Comparison of ENCODE assay signal across 8 mouse cellular contexts in genomic region chr9:51103808-51104514, GRCm38 (mm10). TPM values are rescaled to one million over a fixed set of nuclear protein-coding genes. Genes with fewer than 3 reads are reported as not detected.
DNase-seq lines count a peak whose midpoint lies in the region; ATAC-seq and TF ChIP-seq lines count a peak whose summit lies in the region.

No protein-coding gene starts in this region.

- DNase-seq in layer of hippocampus, adult 11-12 months (ENCODE audit: low spot score), result peak; percentile 6
- DNase-seq in layer of hippocampus, adult 9-10 months (ENCODE audit: low spot score), result no peak
- DNase-seq in hindbrain, postnatal 0 days (ENCODE audit: low spot score), result peak; percentile 58
- DNase-seq in liver, embryonic 13.5 days, result no peak

- peaks cover 27% of the 10 kb centered on the region for H3K27me3 ChIP-seq in forebrain, embryonic 13.5 days
- H3K27me3 ChIP-seq in hindbrain, postnatal 0 days (ENCODE audit: insufficient read depth, low read length), result no peaks in the 10 kb centered on the region
- peaks cover 62% of the 10 kb centered on the region for H3K27me3 ChIP-seq in liver, embryonic 13.5 days

- WGBS in forebrain, embryonic 13.5 days, result 11% methylated on average over 30 of the region's 30 CpGs
- 15% methylated on average over 30 of the region's 30 CpGs for WGBS in hindbrain, postnatal 0 days
- WGBS in liver, embryonic 13.5 days (ENCODE audit: insufficient replicate concordance), result 14% methylated on average over 30 of the region's 30 CpGs
- WGBS in olfactory bulb, adult 2 months, result 19% methylated on average over 30 of the region's 30 CpGs

- ATAC-seq in forebrain, embryonic 13.5 days, result peak; percentile 69
- peak; percentile 87 for ATAC-seq in hindbrain, postnatal 0 days
- ATAC-seq in liver, embryonic 13.5 days (ENCODE audit: low read depth), result no peak
- ATAC-seq in megakaryocyte progenitor cell, adult 5-6 weeks (replicated peaks; ENCODE audit: poor library complexity), result no peak

- peak overlapping the region; percentile 56 for H3K4me3 ChIP-seq in bone marrow macrophage, adult 2 months (ENCODE audit: insufficient read depth, low read length)
- peak overlapping the region; percentile 55 for H3K4me3 ChIP-seq in forebrain, embryonic 13.5 days
- H3K4me3 ChIP-seq in hindbrain, postnatal 0 days (ENCODE audit: low read length), result peak overlapping the region; percentile 65
- H3K4me3 ChIP-seq in liver, embryonic 13.5 days (replicated peaks), result peak overlapping the region; percentile 52
- H3K4me3 ChIP-seq in olfactory bulb, adult 2 months (ENCODE audit: insufficient read depth, low read depth, low read length), result peak overlapping the region; percentile 37

- no peak for TF ChIP-seq CTCF in bone marrow macrophage, adult 2 months (IDR thresholded peaks at IDR 0.05; ENCODE audit: low read depth, low read length)
- TF ChIP-seq CTCF in hindbrain, postnatal 0 days (IDR thresholded peaks at IDR 0.05; ENCODE audit: low read depth), result no peak
- no peak for TF ChIP-seq CTCF in olfactory bulb, adult 2 months (IDR thresholded peaks at IDR 0.05; ENCODE audit: insufficient read depth, low read depth, low read length)

- peak overlapping the region; percentile 73 for H3K9ac ChIP-seq in forebrain, embryonic 13.5 days
- H3K9ac ChIP-seq in hindbrain, postnatal 0 days (replicated peaks; ENCODE audit: low read length), result peak overlapping the region; percentile 75
- no peak overlapping the region for H3K9ac ChIP-seq in liver, embryonic 13.5 days

- peaks cover 5% of the 10 kb centered on the region; the same call in 1 of the 2 replicates for H3K4me1 ChIP-seq in bone marrow macrophage, adult 2 months (ENCODE audit: control insufficient read depth, insufficient read depth, low read length)
- peaks cover 18% of the 10 kb centered on the region for H3K4me1 ChIP-seq in forebrain, embryonic 13.5 days
- H3K4me1 ChIP-seq in hindbrain, postnatal 0 days (ENCODE audit: insufficient read depth, low read length), result no peaks in the 10 kb centered on the region; the same call in 1 of the 2 replicates
- peaks cover 7% of the 10 kb centered on the region for H3K4me1 ChIP-seq in liver, embryonic 13.5 days (replicated peaks)
- H3K4me1 ChIP-seq in olfactory bulb, adult 2 months (ENCODE audit: control insufficient read depth, insufficient read depth, low read length), result peaks cover 6% of the 10 kb centered on the region; the same call in 1 of the 2 replicates

- no peaks in the 10 kb centered on the region for H3K9me3 ChIP-seq in forebrain, embryonic 13.5 days (replicated peaks)
- no peaks in the 10 kb centered on the region for H3K9me3 ChIP-seq in hindbrain, postnatal 0 days (ENCODE audit: low read length)
- H3K9me3 ChIP-seq in liver, embryonic 13.5 days (replicated peaks), result no peaks in the 10 kb centered on the region

- peak overlapping the region; percentile 100 for H3K4me2 ChIP-seq in forebrain, embryonic 13.5 days
- peak overlapping the region; percentile 100 for H3K4me2 ChIP-seq in hindbrain, postnatal 0 days (ENCODE audit: low read depth, low read length)
- peak overlapping the region; percentile 72 for H3K4me2 ChIP-seq in liver, embryonic 13.5 days

- no peak for TF ChIP-seq POLR2A in bone marrow macrophage, adult 2 months (IDR thresholded peaks at IDR 0.05; ENCODE audit: borderline replicate concordance, low read depth, low read length)
- TF ChIP-seq POLR2A in olfactory bulb, adult 2 months (IDR thresholded peaks at IDR 0.05; ENCODE audit: insufficient read depth, low read depth, low read length), result no peak

- no peak overlapping the region for H3K27ac ChIP-seq in bone marrow macrophage, adult 2 months (ENCODE audit: insufficient read depth, low read depth, low read length)
- no peak overlapping the region for H3K27ac ChIP-seq in forebrain, embryonic 13.5 days
- H3K27ac ChIP-seq in hindbrain, postnatal 0 days, result peak overlapping the region; percentile 64
- no peak overlapping the region for H3K27ac ChIP-seq in liver, embryonic 13.5 days
- H3K27ac ChIP-seq in olfactory bulb, adult 2 months (ENCODE audit: insufficient read depth, low read depth, low read length), result no peak overlapping the region

- H3K36me3 ChIP-seq in forebrain, embryonic 13.5 days (ENCODE audit: poor library complexity, severe bottlenecking), result no peaks in the 10 kb centered on the region
- H3K36me3 ChIP-seq in hindbrain, postnatal 0 days (ENCODE audit: insufficient read depth, low read length), result no peaks in the 10 kb centered on the region
- H3K36me3 ChIP-seq in liver, embryonic 13.5 days, result no peaks in the 10 kb centered on the region

RNA-seq across cellular contexts. Expression of gene 4833427G06Rik, which starts 2.1 kb away (rescaled TPM):
- polyA plus RNA-seq in bone marrow macrophage, adult 2 months (2012; ENCODE audit: insufficient read depth, insufficient read length, missing spikeins), result not detected in 2 replicates
- 0.46 and 1.3 TPM in 2 replicates for polyA plus RNA-seq in forebrain, embryonic 13.5 days (2015; fragmentation: Nextera tagmentation; extraction: Ambion mirVana)
- 2.0 TPM in 1 of 2 replicates, not detected in the other for total RNA-seq in hindbrain, postnatal 0 days (2014; rRNA removed)
- 1.0 and 2.3 TPM in 2 replicates for polyA plus RNA-seq in hindbrain, postnatal 0 days (2015; fragmentation: Nextera tagmentation; extraction: Ambion mirVana)
- polyA plus RNA-seq in liver, embryonic 13.5 days (2015; fragmentation: Nextera tagmentation; extraction: Ambion mirVana), result not detected in 2 replicates
- polyA plus RNA-seq in olfactory bulb, adult 2 months (2012; ENCODE audit: insufficient read depth, insufficient read length, low replicate concordance, missing spikeins), result not detected in 2 replicates
- not detected in 2 replicates for total RNA-seq in megakaryocyte progenitor cell, adult 5-6 weeks (2015)
- total RNA-seq in megakaryocyte progenitor cell, adult 5-6 weeks (2017), result not detected in 2 replicates

RNA-seq across cellular contexts. Expression of gene Layn, which starts 27.1 kb away (rescaled TPM):
- polyA plus RNA-seq in bone marrow macrophage, adult 2 months (2012; ENCODE audit: insufficient read depth, insufficient read length, missing spikeins), result 4.5 and 6.7 TPM in 2 replicates
- polyA plus RNA-seq in forebrain, embryonic 13.5 days (2015; fragmentation: Nextera tagmentation; extraction: Ambion mirVana), result 0.73 and 1.2 TPM in 2 replicates
- 2.0 and 6.9 TPM in 2 replicates for total RNA-seq in hindbrain, postnatal 0 days (2014; rRNA removed)
- polyA plus RNA-seq in hindbrain, postnatal 0 days (2015; fragmentation: Nextera tagmentation; extraction: Ambion mirVana), result 3.7 and 4.5 TPM in 2 replicates
- 1.6 and 2.1 TPM in 2 replicates for polyA plus RNA-seq in liver, embryonic 13.5 days (2015; fragmentation: Nextera tagmentation; extraction: Ambion mirVana)
- polyA plus RNA-seq in olfactory bulb, adult 2 months (2012; ENCODE audit: insufficient read depth, insufficient read length, low replicate concordance, missing spikeins), result not detected in 2 replicates
- 7.5 and 9.9 TPM in 2 replicates for total RNA-seq in megakaryocyte progenitor cell, adult 5-6 weeks (2015)
- 38.0 and 41.9 TPM in 2 replicates for total RNA-seq in megakaryocyte progenitor cell, adult 5-6 weeks (2017)

RNA-seq across cellular contexts. Expression of gene Btg4, which starts 43.3 kb away (rescaled TPM):
- polyA plus RNA-seq in bone marrow macrophage, adult 2 months (2012; ENCODE audit: insufficient read depth, insufficient read length, missing spikeins), result not detected in 2 replicates
- not detected in 2 replicates for polyA plus RNA-seq in forebrain, embryonic 13.5 days (2015; fragmentation: Nextera tagmentation; extraction: Ambion mirVana)
- total RNA-seq in hindbrain, postnatal 0 days (2014; rRNA removed), result not detected in 2 replicates
- polyA plus RNA-seq in hindbrain, postnatal 0 days (2015; fragmentation: Nextera tagmentation; extraction: Ambion mirVana), result not detected in 2 replicates
- polyA plus RNA-seq in liver, embryonic 13.5 days (2015; fragmentation: Nextera tagmentation; extraction: Ambion mirVana), result not detected in 2 replicates
- polyA plus RNA-seq in olfactory bulb, adult 2 months (2012; ENCODE audit: insufficient read depth, insufficient read length, low replicate concordance, missing spikeins), result not detected in 2 replicates
- 0.10 TPM in 1 of 2 replicates, not detected in the other for total RNA-seq in megakaryocyte progenitor cell, adult 5-6 weeks (2015)
- total RNA-seq in megakaryocyte progenitor cell, adult 5-6 weeks (2017), result not detected in 2 replicates

Comparison
In these comparisons a context has a peak if more than half of its experiments do, and no peak if none do; other contexts are left out.
1. DNase-seq: peak in layer of hippocampus, adult 11-12 months (single experiment) and hindbrain, postnatal 0 days (single experiment); none in layer of hippocampus, adult 9-10 months (single experiment) and liver, embryonic 13.5 days (single experiment).
2. ATAC-seq: peak in forebrain, embryonic 13.5 days (single experiment) and hindbrain, postnatal 0 days (single experiment); none in liver, embryonic 13.5 days (single experiment) and megakaryocyte progenitor cell, adult 5-6 weeks (single experiment).
3. Peak in every context shown above with its lines, with median percentiles within 50 percentile points of each other: H3K4me3 ChIP-seq and H3K4me2 ChIP-seq.